Mouse (Mus musculus): Measurements from ENCODE around the gene Atp13a2. TPM values are rescaled to one million over a fixed set of nuclear protein-coding genes. Genes with fewer than 3 reads are reported as not detected.

The Atp13a2 gene
- polyA plus RNA-seq, 1 experiment from 2014 or later: 45.3 TPM

DNA sequence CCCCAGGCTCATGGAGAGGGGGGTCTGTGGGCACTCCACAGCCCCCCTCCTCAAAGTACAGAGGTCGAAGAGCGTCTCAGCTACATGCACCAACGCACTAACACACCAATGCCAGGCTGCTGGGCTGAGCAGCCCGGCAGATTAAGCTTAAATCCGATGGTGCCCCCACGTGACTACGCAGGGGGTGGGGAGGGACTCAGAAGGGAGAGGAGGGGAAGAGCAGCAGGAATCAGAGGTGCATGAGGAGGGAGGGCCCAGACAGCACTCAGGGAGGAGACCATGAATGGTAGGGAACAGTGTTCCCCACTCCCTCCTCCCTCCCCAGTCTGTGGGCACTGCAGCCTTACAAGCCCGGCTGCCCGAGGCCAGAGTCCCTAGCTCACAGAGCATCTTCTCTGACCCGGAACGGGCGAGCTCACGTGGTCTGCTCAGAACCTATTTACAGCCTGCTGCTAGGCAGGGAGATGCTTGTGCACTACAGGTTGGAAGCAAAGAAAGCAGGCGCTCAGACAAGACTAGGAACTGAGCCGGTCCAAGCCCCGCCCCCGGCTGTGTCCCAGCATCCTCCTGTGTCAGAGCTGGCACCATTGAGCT, 67.0 kb downstream of the Atp13a2 start:
- peak; percentile 87 for ATAC-seq (replicated peaks; ENCODE audit: low FRiP score)
- peaks cover 34% of the 10 kb centered on the region for H3K36me3 ChIP-seq
- peak overlapping the region; percentile 29; the same call in 1 of the 2 replicates for H3K9ac ChIP-seq
- H3K27me3 ChIP-seq: no peaks in the 10 kb centered on the region
- no peaks in the 10 kb centered on the region for H3K9me3 ChIP-seq (replicated peaks)
- H3K4me1 ChIP-seq: peaks cover 66% of the 10 kb centered on the region
- H3K4me3 ChIP-seq (replicated peaks): peak overlapping the region; percentile 30
- peak overlapping the region; percentile 50 for H3K4me2 ChIP-seq
- WGBS: 23% methylated on average over 17 of the region's 17 CpGs
- peak overlapping the region; percentile 96 for H3K27ac ChIP-seq

Other genes with a start within 250 kb of the Atp13a2 start
- gene Padi6, start 244.2 kb upstream of the Atp13a2 start, polyA plus RNA-seq (2015; fragmentation: Nextera tagmentation; extraction: Ambion mirVana): not detected in 2 replicates
- 1.1 and 1.4 TPM in 2 replicates for gene Padi4, start 212.6 kb upstream of the Atp13a2 start, polyA plus RNA-seq (2015; fragmentation: Nextera tagmentation; extraction: Ambion mirVana)
- 0.05 and 0.08 TPM in 2 replicates for gene Padi3, start 176.2 kb upstream of the Atp13a2 start, polyA plus RNA-seq (2015; fragmentation: Nextera tagmentation; extraction: Ambion mirVana)
- gene Padi1, start 141.1 kb upstream of the Atp13a2 start, polyA plus RNA-seq (2015; fragmentation: Nextera tagmentation; extraction: Ambion mirVana): 0.21 and 0.26 TPM in 2 replicates
- 18.7 and 21.4 TPM in 2 replicates for gene Padi2, start 80.5 kb upstream of the Atp13a2 start, polyA plus RNA-seq (2015; fragmentation: Nextera tagmentation; extraction: Ambion mirVana)
- gene Sdhb, start 25.7 kb upstream of the Atp13a2 start, polyA plus RNA-seq (2015; fragmentation: Nextera tagmentation; extraction: Ambion mirVana): 448 and 457 TPM in 2 replicates
- 340 and 433 TPM in 2 replicates for gene Mfap2, start 23.5 kb downstream of the Atp13a2 start, polyA plus RNA-seq (2015; fragmentation: Nextera tagmentation; extraction: Ambion mirVana)
- 8.5 and 9.5 TPM in 2 replicates for gene Crocc, start 73.7 kb downstream of the Atp13a2 start, polyA plus RNA-seq (2015; fragmentation: Nextera tagmentation; extraction: Ambion mirVana)
- gene Necap2, start 91.5 kb downstream of the Atp13a2 start, polyA plus RNA-seq (2015; fragmentation: Nextera tagmentation; extraction: Ambion mirVana): 80.0 and 89.4 TPM in 2 replicates
- gene Spata21, start 101.5 kb downstream of the Atp13a2 start, polyA plus RNA-seq (2015; fragmentation: Nextera tagmentation; extraction: Ambion mirVana): 0.50 and 0.64 TPM in 2 replicates
- gene Szrd1, start 152.9 kb downstream of the Atp13a2 start, polyA plus RNA-seq (2015; fragmentation: Nextera tagmentation; extraction: Ambion mirVana): 49.6 and 50.4 TPM in 2 replicates
- gene Fbxo42, start 161.0 kb downstream of the Atp13a2 start, polyA plus RNA-seq (2015; fragmentation: Nextera tagmentation; extraction: Ambion mirVana): 22.4 and 23.0 TPM in 2 replicates
- gene Rsg1, start 227.1 kb downstream of the Atp13a2 start, polyA plus RNA-seq (2015; fragmentation: Nextera tagmentation; extraction: Ambion mirVana): 5.9 and 6.8 TPM in 2 replicates

All from kidney, embryonic 15.5 days (tissue).